Mouse (Mus musculus) intestine, embryonic 14.5 days (tissue): ENCODE data around the gene Srsf12. TPM values are rescaled to one million over a fixed set of nuclear protein-coding genes. Genes with fewer than 3 reads are reported as not detected.

Experiments
- ATAC-seq: fragments of 200-750 bp; cut with Nextera tagmentation; replicated peaks from 2 replicates; pipeline ENCODE4 v1.8.0; 2017; ENCODE audit warnings: low read depth, moderate number of reproducible peaks, moderate TSS enrichment, moderate library complexity; ENCODE audit not compliant: low FRiP score, low TSS enrichment
- DNase-seq: peaks from one replicate; pipeline ENCODE4 v3.0.0-alpha.2; 2018; ENCODE audit warnings: low spot score
- H3K27ac ChIP-seq: fragments of 300-500 bp; sonication (generic); 2 replicates; pipeline ENCODE4 v1.5.1; 2014; ENCODE audit warnings: low read depth, mild to moderate bottlenecking, control low read depth
- H3K27me3 ChIP-seq: fragments of 300-500 bp; sonication (generic); replicated peaks from 2 replicates; pipeline ENCODE4 v1.6.1; 2014; ENCODE audit warnings: low read length, control low read depth; ENCODE audit not compliant: control insufficient read depth, insufficient read depth
- H3K36me3 ChIP-seq: fragments of 300-500 bp; sonication (generic); 2 replicates; pipeline ENCODE4 v1.6.1; 2014; ENCODE audit warnings: low read length, control low read depth; ENCODE audit not compliant: control insufficient read depth, insufficient read depth
- H3K4me1 ChIP-seq: fragments of 300-500 bp; sonication (generic); replicated peaks from 2 replicates; pipeline ENCODE4 v1.6.1; 2014; ENCODE audit warnings: low read length, control low read depth, mixed read lengths; ENCODE audit not compliant: control insufficient read depth, insufficient read depth
- H3K4me2 ChIP-seq: fragments of 300-500 bp; sonication (generic); 2 replicates; pipeline ENCODE4 v1.6.1; 2014; ENCODE audit warnings: low read length
- H3K4me3 ChIP-seq: fragments of 300-500 bp; sonication (generic); 2 replicates; pipeline ENCODE4 v1.5.1; 2014; ENCODE audit warnings: low read depth, low read length, control low read depth, mixed read lengths
- H3K9ac ChIP-seq: fragments of 300-500 bp; sonication (generic); 2 replicates; pipeline ENCODE4 v1.6.1; 2014; ENCODE audit warnings: mild to moderate bottlenecking, low read length
- H3K9me3 ChIP-seq: fragments of 300-500 bp; sonication (generic); 2 replicates; pipeline ENCODE4 v1.6.1; 2016; ENCODE audit warnings: low read length, control low read depth; ENCODE audit not compliant: control insufficient read depth
- WGBS: fragments of 180-500 bp; shearing (Covaris S2); extraction: QIAGEN DNeasy Blood & Tissue Kit; methylation state at CpG from one replicate; pipeline ENCODE4 v1.1.7; 2014; 5-methylcytosine and 5-hydroxymethylcytosine counted together
- polyA plus RNA-seq: library from polyadenylated mRNA; unstranded; fragments of >200 nt; fragmentation: Nextera tagmentation; extraction: Ambion mirVana; gene quantifications from 2 replicates; pipeline ENCODE4 v1.2.1, GENCODE M21; 2014

The Srsf12 gene
- polyA plus RNA-seq, 1 experiment from 2014 or later, result 9.5 TPM

DNA sequence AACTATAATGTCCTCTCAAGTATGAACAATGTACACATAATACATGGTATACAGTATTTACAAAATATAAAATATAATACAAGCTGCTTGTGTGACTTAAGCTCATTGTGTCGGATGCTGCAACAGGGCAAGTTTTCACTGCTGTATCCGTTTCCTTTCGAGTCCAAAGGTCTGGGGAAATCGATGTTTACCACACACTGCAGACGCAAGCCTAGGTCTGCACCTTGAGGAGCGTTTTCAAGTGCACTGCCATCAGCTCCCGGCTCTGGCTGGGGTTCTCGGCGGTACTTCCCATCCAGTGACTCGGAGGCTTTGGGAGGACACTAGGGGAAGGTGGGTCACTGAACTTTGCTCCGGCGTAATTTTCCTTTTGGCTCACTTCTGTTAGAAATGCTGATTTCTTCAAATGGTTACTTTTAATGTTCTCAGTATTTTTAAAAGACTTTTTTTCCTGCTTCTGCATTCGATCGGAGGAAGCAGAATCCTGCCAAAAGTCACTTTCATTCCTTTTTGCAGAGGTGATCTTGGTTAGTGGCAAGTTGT is 37.1 kb downstream of the Srsf12 start:
- ATAC-seq (no peak), DNase-seq (no peak)
- H3K4me3 ChIP-seq, result peak overlapping the region; percentile 73
- no peaks in the 10 kb centered on the region for H3K9me3 ChIP-seq
- H3K4me2 ChIP-seq, result peak overlapping the region; percentile 79
- H3K27ac ChIP-seq, result no peak overlapping the region
- 0 out of 2 replicates have a peak, but pooled peaks cover 8% of the 10 kb centered on the region for H3K4me1 ChIP-seq
- WGBS, result 77% methylated on average over 14 of the region's 14 CpGs
- H3K27me3 ChIP-seq, result no peaks in the 10 kb centered on the region
- H3K36me3 ChIP-seq, result peaks cover 39% of the 10 kb centered on the region
- H3K9ac ChIP-seq, result peak overlapping the region; percentile 17; the same call in 1 of the 2 replicates

DNA sequence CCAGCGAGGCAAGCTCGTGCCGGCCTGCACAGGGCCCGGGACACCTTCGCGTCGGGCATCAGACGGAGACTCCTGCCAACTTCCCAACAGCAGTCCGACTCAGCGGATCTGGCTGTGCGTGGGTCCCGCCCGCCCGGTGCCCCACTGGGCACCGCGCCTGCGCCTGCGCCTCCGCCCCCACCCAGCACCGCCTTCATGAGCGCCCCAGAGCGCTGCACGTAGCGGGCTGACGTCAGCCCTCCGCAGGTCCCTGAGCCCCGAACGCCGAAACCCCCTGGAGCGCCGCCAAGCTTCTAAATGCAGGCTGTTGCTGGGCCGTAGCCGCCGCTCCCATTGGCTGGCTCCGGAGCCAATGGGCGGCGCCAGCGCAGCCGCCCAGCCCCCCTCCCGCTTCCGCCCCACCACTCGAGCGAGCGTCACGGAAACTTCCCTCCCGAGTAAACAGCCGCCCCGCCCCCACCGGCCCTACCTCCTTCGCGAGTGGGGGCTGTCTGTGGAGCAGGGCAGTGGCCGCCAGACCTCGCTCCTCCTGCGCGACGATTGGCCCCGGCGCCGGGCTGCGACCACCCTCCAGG is 38.8 kb downstream of the Srsf12 start:
- peak overlapping the region; percentile 98 for H3K9ac ChIP-seq
- no peaks in the 10 kb centered on the region for H3K9me3 ChIP-seq
- DNase-seq, result peak; percentile 99
- peaks cover 36% of the 10 kb centered on the region for H3K36me3 ChIP-seq
- under 1% methylated on average over 60 of the region's 60 CpGs for WGBS
- peak overlapping the region; percentile 79 for H3K4me2 ChIP-seq
- ATAC-seq, result peak; percentile 91
- 0 out of 2 replicates have a peak, but pooled peaks cover 8% of the 10 kb centered on the region for H3K4me1 ChIP-seq
- peak overlapping the region; percentile 73 for H3K4me3 ChIP-seq
- peak overlapping the region; percentile 100 for H3K27ac ChIP-seq
- no peaks in the 10 kb centered on the region for H3K27me3 ChIP-seq

DNA sequence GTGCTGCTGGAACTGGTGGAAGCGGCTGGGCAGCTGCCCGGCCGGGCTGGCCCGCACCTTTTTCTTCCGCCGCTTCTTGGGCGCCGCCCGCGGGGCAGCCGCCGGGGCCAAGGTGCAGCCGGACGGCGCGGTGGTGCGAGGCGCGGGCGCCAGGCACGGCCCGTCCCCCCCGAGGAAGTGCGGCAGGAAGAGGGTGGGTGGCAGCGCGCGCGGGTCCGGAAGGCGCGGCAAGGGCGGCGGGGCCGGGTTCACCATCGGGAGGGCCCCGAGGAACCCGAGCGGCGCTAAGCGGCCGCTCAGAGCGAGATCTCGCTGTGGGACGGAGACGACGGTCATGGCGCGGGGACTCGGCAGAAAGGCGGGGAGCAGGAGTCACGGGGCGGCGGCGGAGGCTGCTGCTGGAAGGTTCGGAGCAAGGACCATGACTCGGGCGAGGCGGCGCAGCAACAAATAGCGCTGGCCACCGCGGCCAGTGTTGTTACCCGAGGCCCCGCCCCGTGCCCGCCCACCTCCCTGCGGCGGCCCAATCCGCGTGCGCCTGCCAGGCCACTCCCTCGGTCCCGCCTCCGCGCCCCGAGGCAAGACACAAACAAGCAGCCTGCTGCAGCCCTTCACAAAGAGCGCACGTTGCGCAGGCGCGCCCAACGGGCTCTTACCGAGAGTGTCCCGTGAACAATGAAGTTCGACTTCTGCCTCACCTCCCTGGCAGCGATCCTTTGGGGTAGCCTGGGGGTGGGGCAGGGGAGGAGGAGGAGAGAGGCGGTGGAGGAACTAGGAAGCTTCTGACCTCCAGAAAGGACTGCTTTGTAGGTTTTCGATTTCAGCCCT is 39.5 kb downstream of the Srsf12 start:
- ATAC-seq (peak; percentile 90), DNase-seq (peak; percentile 96)
- peak overlapping the region; percentile 98 for H3K9ac ChIP-seq
- no peaks in the 10 kb centered on the region for H3K27me3 ChIP-seq
- H3K27ac ChIP-seq, result peak overlapping the region; percentile 100
- no peaks in the 10 kb centered on the region for H3K9me3 ChIP-seq
- H3K36me3 ChIP-seq, result peaks cover 29% of the 10 kb centered on the region
- H3K4me2 ChIP-seq, result peak overlapping the region; percentile 46
- WGBS, result under 1% methylated on average over 87 of the region's 88 CpGs
- H3K4me3 ChIP-seq, result peak overlapping the region; percentile 73
- 0 out of 2 replicates have a peak, but pooled peaks cover 8% of the 10 kb centered on the region for H3K4me1 ChIP-seq

DNA sequence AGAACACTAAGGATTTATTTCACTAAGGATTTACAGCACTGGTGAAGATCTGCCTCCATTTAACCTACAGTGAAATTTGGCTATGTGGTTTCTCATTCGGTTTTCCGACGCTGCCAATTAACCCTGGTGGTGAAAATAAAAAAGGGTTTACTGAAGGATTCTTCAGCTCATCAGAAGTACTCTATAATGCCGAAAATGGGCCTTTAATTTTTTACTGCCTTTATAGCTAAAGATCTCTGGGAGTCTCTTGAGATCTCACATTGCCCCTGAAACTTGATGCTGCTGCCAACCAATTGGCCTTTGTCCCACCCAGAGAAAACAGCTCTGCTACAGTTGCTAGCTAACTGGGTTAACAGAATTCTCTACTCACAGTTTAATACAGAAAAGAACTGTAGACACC is 40.1 kb downstream of the Srsf12 start:
- 0 out of 2 replicates have a peak, but pooled peaks cover 8% of the 10 kb centered on the region for H3K4me1 ChIP-seq
- DNase-seq, result no peak
- peak overlapping the region; percentile 98 for H3K9ac ChIP-seq
- no peaks in the 10 kb centered on the region for H3K9me3 ChIP-seq
- no peaks in the 10 kb centered on the region for H3K27me3 ChIP-seq
- WGBS, result under 1% methylated on average over 4 of the region's 4 CpGs
- H3K4me2 ChIP-seq, result peak overlapping the region; percentile 46
- peak overlapping the region; percentile 73 for H3K4me3 ChIP-seq
- peak overlapping the region; percentile 100 for H3K27ac ChIP-seq
- no peak for ATAC-seq
- H3K36me3 ChIP-seq, result peaks cover 23% of the 10 kb centered on the region

DNA sequence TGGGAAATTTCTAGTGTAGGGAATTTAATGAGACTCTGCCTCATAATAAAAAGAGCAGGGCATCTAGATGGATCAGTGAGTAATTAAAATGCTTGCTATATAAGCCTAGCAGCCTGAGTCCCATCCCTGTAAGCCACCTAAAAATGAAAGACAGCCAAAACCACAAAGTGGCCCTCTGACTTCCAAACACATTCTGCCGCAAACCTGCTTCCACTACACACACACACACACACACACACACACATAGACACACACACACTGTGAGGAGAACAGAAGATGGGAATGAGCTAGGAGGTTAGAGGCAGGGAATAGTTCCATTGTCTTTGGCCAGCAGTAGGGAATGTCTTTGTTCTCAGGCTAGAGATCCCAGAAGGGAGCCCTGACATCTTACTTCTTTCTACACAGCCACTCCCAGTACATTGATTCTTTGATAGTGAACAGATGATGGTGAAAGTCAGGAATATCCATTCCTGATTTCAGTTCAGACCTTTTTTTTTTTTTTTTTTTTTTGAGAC is 41.0 kb downstream of the Srsf12 start:
- H3K9me3 ChIP-seq, result no peaks in the 10 kb centered on the region
- no peak overlapping the region for H3K4me3 ChIP-seq
- 94% methylated on average over 1 of the region's 1 CpGs for WGBS
- peaks cover 15% of the 10 kb centered on the region for H3K36me3 ChIP-seq
- no peak overlapping the region for H3K4me2 ChIP-seq
- no peak overlapping the region for H3K9ac ChIP-seq
- no peak for DNase-seq
- no peak overlapping the region for H3K27ac ChIP-seq
- H3K4me1 ChIP-seq, result 0 out of 2 replicates have a peak, but pooled peaks cover 8% of the 10 kb centered on the region
- no peaks in the 10 kb centered on the region for H3K27me3 ChIP-seq
- ATAC-seq, result no peak

DNA sequence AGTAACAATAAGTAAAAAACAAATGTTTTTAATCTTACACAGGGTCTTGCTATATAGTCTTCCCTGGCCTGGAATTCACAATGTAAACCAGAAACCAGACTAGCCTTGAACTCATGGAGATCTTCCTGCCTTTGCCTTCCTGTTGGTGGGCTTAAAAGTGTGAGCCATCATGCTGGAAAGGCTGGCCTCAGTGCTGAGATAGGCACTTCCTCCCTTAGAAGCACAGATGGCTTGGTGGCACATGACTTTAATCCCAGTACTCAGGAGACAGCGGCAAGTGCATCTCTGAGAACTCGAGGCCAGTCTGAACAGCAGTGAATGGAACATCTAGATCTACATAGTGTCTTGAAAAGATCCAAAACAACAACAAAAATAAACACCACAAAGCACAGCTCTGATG is 42.1 kb downstream of the Srsf12 start:
- no peaks in the 10 kb centered on the region for H3K27me3 ChIP-seq
- peaks cover 4% of the 10 kb centered on the region for H3K36me3 ChIP-seq
- H3K9me3 ChIP-seq, result no peaks in the 10 kb centered on the region
- no peak overlapping the region for H3K4me2 ChIP-seq
- DNase-seq (no peak), ATAC-seq (no peak)
- H3K4me1 ChIP-seq, result 0 out of 2 replicates have a peak, but pooled peaks cover 6% of the 10 kb centered on the region
- no peak overlapping the region for H3K4me3 ChIP-seq
- no peak overlapping the region for H3K27ac ChIP-seq
- WGBS, result 92% methylated on average over 2 of the region's 2 CpGs
- H3K9ac ChIP-seq, result no peak overlapping the region

DNA sequence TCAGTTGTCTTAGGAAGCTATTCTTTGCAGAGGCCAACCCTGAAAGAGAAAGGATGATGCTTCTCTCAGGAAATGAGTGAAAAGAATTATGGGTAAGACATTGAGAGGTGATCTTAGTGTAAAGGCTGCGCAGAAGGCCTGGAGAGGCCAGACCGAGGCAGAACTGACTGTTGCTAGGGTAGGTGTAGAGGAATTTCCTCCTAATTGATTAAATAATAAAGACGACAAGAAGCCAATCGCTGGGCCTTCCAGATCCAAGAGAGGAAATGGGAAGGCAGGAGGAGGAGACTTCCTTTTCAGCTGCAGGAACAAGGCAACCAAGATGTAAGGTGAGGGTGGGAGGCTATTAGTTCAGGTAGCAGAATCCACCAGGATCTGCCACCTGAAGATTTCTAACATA is 45.9 kb downstream of the Srsf12 start:
- no peak overlapping the region for H3K4me2 ChIP-seq
- DNase-seq (no peak), ATAC-seq (no peak)
- no peak overlapping the region for H3K27ac ChIP-seq
- H3K9ac ChIP-seq, result no peak overlapping the region
- no peaks in the 10 kb centered on the region for H3K9me3 ChIP-seq
- H3K27me3 ChIP-seq, result no peaks in the 10 kb centered on the region
- no peaks in the 10 kb centered on the region for H3K4me1 ChIP-seq
- WGBS, result 80% methylated on average over 4 of the region's 4 CpGs
- no peak overlapping the region for H3K4me3 ChIP-seq
- H3K36me3 ChIP-seq, result no peaks in the 10 kb centered on the region

DNA sequence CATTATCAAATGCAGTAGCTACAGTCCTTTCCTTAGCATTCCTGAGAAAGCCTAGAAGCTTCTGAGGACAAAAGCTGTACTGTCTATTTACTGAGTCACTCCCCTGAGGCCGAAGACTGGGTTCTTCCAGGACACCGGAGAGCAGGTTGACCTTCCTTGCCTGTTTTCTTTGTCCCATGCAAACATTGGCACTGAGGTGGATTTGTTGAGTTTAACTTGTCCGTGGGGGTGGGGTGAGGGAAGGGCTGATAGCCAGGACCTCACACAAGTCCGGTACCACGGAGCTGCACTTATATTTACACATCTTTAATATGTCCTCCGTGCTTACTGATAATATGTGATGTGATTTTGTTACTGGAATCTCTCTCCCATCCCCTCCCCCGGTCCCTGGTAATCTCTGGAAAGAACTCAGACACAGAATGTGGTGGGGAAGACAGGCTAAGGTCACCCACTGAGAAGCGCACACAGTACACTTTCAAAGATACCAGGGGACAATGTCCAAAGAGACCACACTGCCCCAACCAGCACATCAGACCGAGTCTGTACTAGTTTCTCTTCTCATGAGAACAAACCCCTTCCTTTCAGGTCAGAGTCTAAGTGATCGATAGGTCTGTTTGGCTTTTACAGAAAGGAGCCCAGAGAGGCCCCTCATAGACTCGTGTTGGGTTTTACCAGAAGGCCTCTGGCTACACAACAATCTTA is 48.6 kb downstream of the Srsf12 start:
- WGBS, result 56% methylated on average over 11 of the region's 11 CpGs
- Histone ChIP-seq H3K27ac (no peak overlapping the region), H3K36me3 (no peaks in the 10 kb centered on the region), H3K27me3 (no peaks in the 10 kb centered on the region), H3K9ac (no peak overlapping the region), H3K4me3 (no peak overlapping the region), H3K4me1 (0 out of 2 replicates have a peak, but pooled peaks cover 2% of the 10 kb centered on the region), H3K9me3 (no peaks in the 10 kb centered on the region), H3K4me2 (no peak overlapping the region; the same call in 1 of the 2 replicates)
- DNase-seq (no peak), ATAC-seq (no peak)
